Mouse (Mus musculus) MEL (cell line): ENCODE measurements around the gene Il23a.

ENCODE experiments used
- CTCF ChIP-seq, 3 experiments: IDR thresholded peaks in 2 of 3; conservative IDR thresholded peaks in 1 of 3; 2 replicates each; pipeline ENCODE4 v1.5.1; 2011 to 2012; ENCODE audit warnings: low read length in 3 of 3, low read depth in 2 of 3, mild to moderate bottlenecking in 2 of 3, improper control_type of control experiment in 1 of 3, inconsistent platforms in 1 of 3, mixed read lengths in 1 of 3, moderate library complexity in 1 of 3; ENCODE audit not compliant: control insufficient read depth in 1 of 3, insufficient read depth in 1 of 3, poor library complexity in 1 of 3, severe bottlenecking in 1 of 3
- ELF1 ChIP-seq: IDR thresholded peaks from 2 replicates; pipeline ENCODE4 v1.6.1; 2014; ENCODE audit warnings: low read depth, mild to moderate bottlenecking, inconsistent platforms, low read length, improper control_type of control experiment, moderate library complexity
- EP300 ChIP-seq, 2 experiments: IDR thresholded peaks; 2 replicates each; pipeline ENCODE4 v1.6.1; 2011; ENCODE audit warnings: improper control_type of control experiment in 2 of 2, low read length in 2 of 2, low read depth in 1 of 2, mild to moderate bottlenecking in 1 of 2
- POLR2A ChIP-seq, 2 experiments: IDR thresholded peaks; 2 replicates each; pipeline ENCODE4 v1.6.1; 2011 to 2012; ENCODE audit warnings: low read length in 2 of 2, mild to moderate bottlenecking in 2 of 2, control low read depth in 1 of 2, improper control_type of control experiment in 1 of 2, low read depth in 1 of 2, moderate library complexity in 1 of 2; ENCODE audit not compliant: control insufficient read depth in 1 of 2, insufficient read depth in 1 of 2, poor library complexity in 1 of 2
- TCF12 ChIP-seq: IDR thresholded peaks from 2 replicates; pipeline ENCODE4 v1.6.1; 2014; ENCODE audit warnings: low read depth, mild to moderate bottlenecking, inconsistent platforms, low read length, improper control_type of control experiment, moderate library complexity

DNA sequence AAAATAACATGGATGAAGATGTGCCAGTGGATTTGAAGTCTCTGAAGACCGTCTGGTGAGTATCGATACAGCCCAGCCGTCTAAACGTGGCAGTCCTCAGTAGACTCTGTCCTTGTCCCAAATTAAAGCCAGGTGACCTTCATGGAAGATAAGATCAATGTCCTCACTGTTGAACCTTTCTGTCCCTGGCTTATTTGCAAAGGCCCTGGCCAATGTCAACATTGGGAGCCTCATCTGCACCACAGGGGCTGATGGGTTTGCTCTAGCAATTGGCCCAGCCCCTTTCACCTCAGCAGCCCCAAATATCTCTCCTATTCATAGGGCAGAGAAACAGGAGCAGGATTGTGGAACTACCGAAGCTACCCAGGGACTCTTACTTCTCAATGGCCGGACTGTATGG lies 30.2 kb downstream of the Il23a start, which contains the start of gene Apof:
- no peak for TF ChIP-seq EP300 (IDR thresholded peaks at IDR 0.05; ENCODE audit: low read depth in 1 of 2, low read length in 2 of 2)
- TF ChIP-seq POLR2A (IDR thresholded peaks at IDR 0.05; ENCODE audit: control insufficient read depth in 1 of 2, insufficient read depth in 1 of 2, low read depth in 1 of 2, low read length in 2 of 2, poor library complexity in 1 of 2), result no peak
- TF ChIP-seq TCF12, result no peak
- TF ChIP-seq CTCF (IDR thresholded peaks at IDR 0.05 in 2 of 3, conservative IDR thresholded peaks at IDR 0.05 in 1 of 3; ENCODE audit: control insufficient read depth in 1 of 3, insufficient read depth in 1 of 3, low read depth in 2 of 3, low read length in 3 of 3, poor library complexity in 1 of 3, severe bottlenecking in 1 of 3), result no peak
- no peak for TF ChIP-seq ELF1
